Mouse (Mus musculus): ENCODE data around the gene Psmc5. TPM values are rescaled to one million over a fixed set of nuclear protein-coding genes. Genes with fewer than 3 reads are reported as not detected.

The Psmc5 gene
- total and polyA plus RNA-seq, 2 experiments from 2014 or later = 58.9 to 305 TPM

GRCm38 (mm10) chr11:106273811-106274210 is 17.9 kb downstream of the Psmc5 start:
- Histone ChIP-seq H3K4me1 (ENCODE audit: insufficient read depth, low read length) (peaks cover 16% of the 10 kb centered on the region), H3K4me2 (ENCODE audit: low read depth, low read length) (no peak overlapping the region), H3K9ac (replicated peaks; ENCODE audit: low read length) (no peak overlapping the region), H3K9me3 (ENCODE audit: low read length) (no peaks in the 10 kb centered on the region), H3K4me3 (ENCODE audit: low read length) (no peak overlapping the region), H3K36me3 (ENCODE audit: insufficient read depth, low read length) (no peaks in the 10 kb centered on the region), H3K27ac (no peak overlapping the region), H3K27me3 (ENCODE audit: insufficient read depth, low read length) (no peaks in the 10 kb centered on the region)
- ATAC-seq (no peak), DNase-seq (ENCODE audit: low spot score) (no peak)
- WGBS = 98% methylated on average over 6 of the region's 6 CpGs
- no peak for TF ChIP-seq CTCF (IDR thresholded peaks at IDR 0.05; ENCODE audit: low read depth)

- Histone ChIP-seq H3K36me3 (ENCODE audit: insufficient read depth, low read length) (no peaks in the 10 kb centered on the region), H3K9ac (replicated peaks; ENCODE audit: low read length) (no peak overlapping the region), H3K27ac (no peak overlapping the region), H3K4me2 (ENCODE audit: low read depth, low read length) (no peak overlapping the region), H3K4me1 (ENCODE audit: insufficient read depth, low read length) (peaks cover 16% of the 10 kb centered on the region), H3K4me3 (ENCODE audit: low read length) (no peak overlapping the region), H3K9me3 (ENCODE audit: low read length) (no peaks in the 10 kb centered on the region), H3K27me3 (ENCODE audit: insufficient read depth, low read length) (no peaks in the 10 kb centered on the region)
- ATAC-seq = no peak
- WGBS = 87% methylated on average over 1 of the region's 1 CpGs
- no peak for TF ChIP-seq CTCF (IDR thresholded peaks at IDR 0.05; ENCODE audit: low read depth)
- no peak for DNase-seq (ENCODE audit: low spot score)
Observed at GRCm38 (mm10) chr11:106274374-106274773, 18.4 kb downstream of the Psmc5 start.

GRCm38 (mm10) chr11:106274971-106275411 is 19.0 kb downstream of the Psmc5 start:
- Histone ChIP-seq H3K27ac (no peak overlapping the region), H3K4me1 (ENCODE audit: insufficient read depth, low read length) (peaks cover 15% of the 10 kb centered on the region), H3K4me3 (ENCODE audit: low read length) (no peak overlapping the region), H3K36me3 (ENCODE audit: insufficient read depth, low read length) (no peaks in the 10 kb centered on the region), H3K9ac (replicated peaks; ENCODE audit: low read length) (no peak overlapping the region), H3K9me3 (ENCODE audit: low read length) (no peaks in the 10 kb centered on the region), H3K4me2 (ENCODE audit: low read depth, low read length) (no peak overlapping the region), H3K27me3 (ENCODE audit: insufficient read depth, low read length) (no peaks in the 10 kb centered on the region)
- no peak for DNase-seq (ENCODE audit: low spot score)
- no peak for TF ChIP-seq CTCF (IDR thresholded peaks at IDR 0.05; ENCODE audit: low read depth)
- no peak for ATAC-seq
- 83% methylated on average over 7 of the region's 7 CpGs for whole genome bisulfite sequencing

DNA sequence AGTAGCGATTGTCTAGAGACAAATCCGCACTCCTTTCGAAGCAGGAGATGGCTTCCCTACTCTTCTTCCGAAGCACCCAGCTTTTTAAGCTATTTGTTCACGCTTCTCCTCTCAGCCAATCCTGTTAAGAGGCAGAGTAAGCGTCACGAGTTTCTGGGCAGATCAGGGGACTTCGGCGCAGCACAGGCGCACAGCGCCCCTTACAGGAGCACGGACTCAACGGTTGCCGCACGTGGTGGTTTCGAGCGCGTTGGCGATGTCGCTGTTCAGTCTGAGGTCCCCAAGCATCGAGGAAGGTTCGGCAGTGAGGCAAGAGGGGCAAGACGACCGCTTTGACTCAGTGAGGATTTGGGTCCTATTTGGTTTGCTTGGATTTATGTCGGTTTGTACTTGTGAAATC is 20.5 kb downstream of the Psmc5 start, which contains the start of gene Tcam1:
TSS of gene Tcam1 (plus strand) at position 219 of the 400 bp plus-strand sequence.
- ATAC-seq = peak; percentile 79
- no peaks in the 10 kb centered on the region for H3K27me3 ChIP-seq (ENCODE audit: insufficient read depth, low read length)
- H3K4me2 ChIP-seq (ENCODE audit: low read depth, low read length) = peak within 1 kb of the TSS; percentile 42
- peak; percentile 94 for TF ChIP-seq CTCF (IDR thresholded peaks at IDR 0.05; ENCODE audit: low read depth)
- peak; percentile 98 for DNase-seq (ENCODE audit: low spot score)
- no peaks in the 10 kb centered on the region for H3K36me3 ChIP-seq (ENCODE audit: insufficient read depth, low read length)
- H3K27ac ChIP-seq = no peak within 1 kb of the TSS
- no peaks in the 10 kb centered on the region for H3K9me3 ChIP-seq (ENCODE audit: low read length)
- peaks cover 4% of the 10 kb centered on the region for H3K4me1 ChIP-seq (ENCODE audit: insufficient read depth, low read length)
- H3K9ac ChIP-seq (replicated peaks; ENCODE audit: low read length) = no peak within 1 kb of the TSS
- WGBS = 7% methylated on average over 25 of the region's 25 CpGs
- H3K4me3 ChIP-seq (ENCODE audit: low read length) = no peak within 1 kb of the TSS

DNA sequence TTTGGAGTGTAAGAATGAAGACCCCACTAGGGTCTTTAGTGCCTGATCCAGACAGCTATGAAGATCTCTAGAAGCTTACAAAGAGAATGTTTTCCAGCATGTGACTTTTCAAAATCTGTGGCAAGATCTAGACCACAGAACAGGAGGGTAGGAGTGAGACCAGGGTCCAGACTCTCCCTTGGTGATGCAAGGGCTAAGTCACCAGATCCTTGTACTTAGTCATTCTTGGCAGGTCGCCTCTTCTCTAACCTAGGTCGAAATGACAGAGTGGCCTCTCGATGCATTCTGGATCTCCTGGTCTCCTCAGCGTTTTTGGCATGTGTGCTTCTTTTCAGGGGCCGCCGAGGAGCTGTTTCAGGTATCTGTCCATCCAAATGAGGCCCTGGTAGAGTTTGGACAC is 26.5 kb downstream of the Psmc5 start:
- H3K27ac ChIP-seq = no peak overlapping the region
- no peak overlapping the region for H3K4me2 ChIP-seq (ENCODE audit: low read depth, low read length)
- ATAC-seq (no peak), DNase-seq (ENCODE audit: low spot score) (no peak)
- H3K4me1 ChIP-seq (ENCODE audit: insufficient read depth, low read length) = no peaks in the 10 kb centered on the region
- no peaks in the 10 kb centered on the region for H3K9me3 ChIP-seq (ENCODE audit: low read length)
- 89% methylated on average over 6 of the region's 6 CpGs for WGBS
- H3K36me3 ChIP-seq (ENCODE audit: insufficient read depth, low read length) = no peaks in the 10 kb centered on the region
- TF ChIP-seq CTCF (IDR thresholded peaks at IDR 0.05; ENCODE audit: low read depth) = no peak
- no peak overlapping the region for H3K4me3 ChIP-seq (ENCODE audit: low read length)
- H3K27me3 ChIP-seq (ENCODE audit: insufficient read depth, low read length) = no peaks in the 10 kb centered on the region
- no peak overlapping the region for H3K9ac ChIP-seq (replicated peaks; ENCODE audit: low read length)

- WGBS = 75% methylated on average over 4 of the region's 4 CpGs
- Histone ChIP-seq H3K4me2 (ENCODE audit: low read depth, low read length) (no peak overlapping the region), H3K36me3 (ENCODE audit: insufficient read depth, low read length) (no peaks in the 10 kb centered on the region), H3K4me1 (ENCODE audit: insufficient read depth, low read length) (no peaks in the 10 kb centered on the region), H3K27me3 (ENCODE audit: insufficient read depth, low read length) (no peaks in the 10 kb centered on the region), H3K9me3 (ENCODE audit: low read length) (no peaks in the 10 kb centered on the region), H3K4me3 (ENCODE audit: low read length) (no peak overlapping the region), H3K9ac (replicated peaks; ENCODE audit: low read length) (no peak overlapping the region), H3K27ac (no peak overlapping the region)
- no peak for ATAC-seq
- no peak for DNase-seq (ENCODE audit: low spot score)
- TF ChIP-seq CTCF (IDR thresholded peaks at IDR 0.05; ENCODE audit: low read depth) = no peak
Observed at GRCm38 (mm10) chr11:106283371-106283770, 27.4 kb downstream of the Psmc5 start.

GRCm38 (mm10) chr11:106284126-106284525 is 28.2 kb downstream of the Psmc5 start:
- Histone ChIP-seq H3K9ac (replicated peaks; ENCODE audit: low read length) (no peak overlapping the region), H3K36me3 (ENCODE audit: insufficient read depth, low read length) (no peaks in the 10 kb centered on the region), H3K9me3 (ENCODE audit: low read length) (no peaks in the 10 kb centered on the region), H3K27ac (no peak overlapping the region), H3K4me1 (ENCODE audit: insufficient read depth, low read length) (no peaks in the 10 kb centered on the region), H3K27me3 (ENCODE audit: insufficient read depth, low read length) (no peaks in the 10 kb centered on the region), H3K4me2 (ENCODE audit: low read depth, low read length) (no peak overlapping the region), H3K4me3 (ENCODE audit: low read length) (no peak overlapping the region)
- no peak for TF ChIP-seq CTCF (IDR thresholded peaks at IDR 0.05; ENCODE audit: low read depth)
- ATAC-seq (no peak), DNase-seq (ENCODE audit: low spot score) (no peak)
- 37% methylated on average over 8 of the region's 8 CpGs for WGBS

Data from hindbrain, postnatal 0 days (tissue).